Mouse (Mus musculus) heart, embryonic 16.5 days (tissue): ENCODE measurements around the gene Hist1h1d. TPM values are rescaled to one million over a fixed set of nuclear protein-coding genes. Genes with fewer than 3 reads are reported as not detected.
"Not testable (repeated sequence)": the region's sequence is repeated elsewhere in the genome, so short reads cannot be mapped to it uniquely, and the experiment has no call there.

ENCODE experiments used
- ATAC-seq: fragments of 200-750 bp; cut with Nextera tagmentation; replicated peaks from 2 replicates; pipeline ENCODE4 v1.8.0; 2017; ENCODE audit warnings: moderate number of reproducible peaks; ENCODE audit not compliant: insufficient read depth, low FRiP score; ENCODE audit errors: extremely low read depth
- H3K27ac ChIP-seq: fragments of 300-500 bp; sonication (generic); 2 replicates; pipeline ENCODE4 v1.5.1; 2014; ENCODE audit warnings: mild to moderate bottlenecking, low read length, control low read depth, moderate library complexity
- H3K27me3 ChIP-seq: fragments of 300-500 bp; sonication (generic); 2 replicates; pipeline ENCODE4 v1.6.1; 2014; ENCODE audit warnings: low read length, mixed read lengths; ENCODE audit not compliant: control insufficient read depth, insufficient read depth
- H3K36me3 ChIP-seq: fragments of 300-500 bp; sonication (generic); 2 replicates; pipeline ENCODE4 v1.6.1; 2014; ENCODE audit not compliant: control insufficient read depth, insufficient read depth
- H3K4me1 ChIP-seq: fragments of 300-500 bp; sonication (generic); 2 replicates; pipeline ENCODE4 v1.6.1; 2014; ENCODE audit warnings: low read length, mixed read lengths; ENCODE audit not compliant: control insufficient read depth, insufficient read depth
- H3K4me2 ChIP-seq: fragments of 300-500 bp; sonication (generic); 2 replicates; pipeline ENCODE4 v1.6.1; 2014; ENCODE audit warnings: low read depth, mild to moderate bottlenecking, control low read depth, low read length
- H3K4me3 ChIP-seq: fragments of 300-500 bp; sonication (generic); 2 replicates; pipeline ENCODE4 v1.5.1; 2014; ENCODE audit warnings: mild to moderate bottlenecking, control low read depth, low read length
- H3K9ac ChIP-seq: fragments of 300-500 bp; sonication (generic); 2 replicates; pipeline ENCODE4 v1.6.1; 2014; ENCODE audit warnings: low read length, control low read depth
- H3K9me3 ChIP-seq: fragments of 300-500 bp; sonication (generic); replicated peaks from 2 replicates; pipeline ENCODE4 v1.6.1; 2016; ENCODE audit warnings: low read length; ENCODE audit not compliant: control insufficient read depth
- WGBS: fragments of 180-500 bp; shearing (Covaris S2); extraction: QIAGEN DNeasy Blood & Tissue Kit; methylation state at CpG from one replicate; pipeline ENCODE4 v1.1.7; 2014; 5-methylcytosine and 5-hydroxymethylcytosine counted together
- polyA plus RNA-seq: library from polyadenylated mRNA; unstranded; fragments of >200 nt; fragmentation: Nextera tagmentation; extraction: Ambion mirVana; gene quantifications from 2 replicates; pipeline ENCODE4 v1.2.1, GENCODE M21; 2015

Hist1h1d gene
- polyA plus RNA-seq, 1 experiment from 2014 or later, result 0.37 TPM

- Histone ChIP-seq H3K4me3 (no peak overlapping the region), H3K4me2 (no peak overlapping the region), H3K27ac (no peak overlapping the region), H3K4me1 (peaks cover 11% of the 10 kb centered on the region), H3K27me3 (no peaks in the 10 kb centered on the region), H3K36me3 (no peaks in the 10 kb centered on the region), H3K9me3 (no peaks in the 10 kb centered on the region), H3K9ac (no peak overlapping the region)
- WGBS, result 79% methylated on average over 3 of the region's 3 CpGs
- ATAC-seq, result no peak
These were observed 11.6 kb upstream of the Hist1h1d start for GRCm38 (mm10) chr13:23541497-23541896.

- Histone ChIP-seq H3K9ac (peak overlapping the region; percentile 72), H3K4me3 (peak overlapping the region; percentile 63), H3K27ac (peak overlapping the region; percentile 91), H3K4me2 (peak overlapping the region; percentile 87)
- H3K36me3 ChIP-seq, H3K9me3 ChIP-seq, H3K4me1 ChIP-seq, H3K27me3 ChIP-seq, ATAC-seq: not testable (repeated sequence)
- 11% methylated on average over 3 of the region's 3 CpGs for WGBS
These were observed 10.7 kb upstream of the Hist1h1d start for GRCm38 (mm10) chr13:23542225-23542980.

- WGBS, result under 1% methylated on average over 29 of the region's 42 CpGs
These were observed 10.0 kb upstream of the Hist1h1d start, which contains the start of gene Hist1h2bh for GRCm38 (mm10) chr13:23542999-23543607. TSS of gene Hist1h2bh (minus strand) at chr13:23543392.

GRCm38 (mm10) chr13:23543965-23544786, 8.9 kb upstream of the Hist1h1d start, which contains the start of gene Hist1h3f:
TSS of gene Hist1h3f (plus strand) at chr13:23544052.
- no peaks in the 10 kb centered on the region for H3K27me3 ChIP-seq
- under 1% methylated on average over 25 of the region's 45 CpGs for WGBS
- ATAC-seq, result peak; percentile 92
- no peaks in the 10 kb centered on the region for H3K9me3 ChIP-seq
- no peaks in the 10 kb centered on the region for H3K36me3 ChIP-seq
- peak within 1 kb of the TSS; percentile 75 for H3K9ac ChIP-seq
- H3K27ac ChIP-seq, result peak within 1 kb of the TSS; percentile 92
- peak within 1 kb of the TSS; percentile 87 for H3K4me2 ChIP-seq
- H3K4me3 ChIP-seq, result peak within 1 kb of the TSS; percentile 63
- peaks cover 4% of the 10 kb centered on the region for H3K4me1 ChIP-seq

More at GRCm38 (mm10) chr13:23542999-23543607, 10.0 kb upstream of the Hist1h1d start, which contains the start of gene Hist1h2bh:
- peak within 1 kb of the TSS; percentile 63 for H3K4me3 ChIP-seq
- H3K36me3 ChIP-seq, H3K9me3 ChIP-seq, H3K27me3 ChIP-seq, H3K4me1 ChIP-seq: not testable (repeated sequence)
- peak; percentile 90 for ATAC-seq
- peak within 1 kb of the TSS; percentile 92 for H3K27ac ChIP-seq
- H3K9ac ChIP-seq, result peak within 1 kb of the TSS; percentile 72
- peak within 1 kb of the TSS; percentile 87 for H3K4me2 ChIP-seq

GRCm38 (mm10) chr13:23544787-23545120, 8.3 kb upstream of the Hist1h1d start:
- peak overlapping the region; percentile 55 for H3K4me2 ChIP-seq
- H3K27ac ChIP-seq, result peak overlapping the region; percentile 92
- H3K36me3 ChIP-seq, H3K9me3 ChIP-seq, ATAC-seq, H3K27me3 ChIP-seq, H3K4me1 ChIP-seq: not testable (repeated sequence)
- WGBS, result 0% methylated on average over 13 of the region's 14 CpGs
- peak overlapping the region; percentile 59 for H3K4me3 ChIP-seq
- H3K9ac ChIP-seq, result peak overlapping the region; percentile 75; the same call in 1 of the 2 replicates

- H3K4me3 ChIP-seq, result no peak overlapping the region
- H3K4me1 ChIP-seq, result peaks cover 8% of the 10 kb centered on the region
- 69% methylated on average over 5 of the region's 5 CpGs for WGBS
- no peak overlapping the region for H3K27ac ChIP-seq
- H3K27me3 ChIP-seq, result no peaks in the 10 kb centered on the region
- no peak overlapping the region for H3K9ac ChIP-seq
- ATAC-seq, result no peak
- no peaks in the 10 kb centered on the region for H3K36me3 ChIP-seq
- no peak overlapping the region for H3K4me2 ChIP-seq
- H3K9me3 ChIP-seq, result no peaks in the 10 kb centered on the region
These were observed 6.4 kb upstream of the Hist1h1d start for GRCm38 (mm10) chr13:23546694-23547093.

GRCm38 (mm10) chr13:23550761-23551145, 2.3 kb upstream of the Hist1h1d start:
- Histone ChIP-seq H3K4me2 (peak overlapping the region; percentile 70), H3K9ac (peak overlapping the region; percentile 73), H3K27ac (peak overlapping the region; percentile 89), H3K36me3 (no peaks in the 10 kb centered on the region), H3K9me3 (no peaks in the 10 kb centered on the region), H3K4me3 (peak overlapping the region; percentile 56), H3K27me3 (no peaks in the 10 kb centered on the region), H3K4me1 (peaks cover 10% of the 10 kb centered on the region)
- WGBS, result 9% methylated on average over 3 of the region's 3 CpGs
- ATAC-seq, result no peak

- H3K4me1 ChIP-seq, result peaks cover 10% of the 10 kb centered on the region
- H3K4me2 ChIP-seq, result peak within 1 kb of the TSS; percentile 70
- H3K27ac ChIP-seq, result peak within 1 kb of the TSS; percentile 89
- H3K9ac ChIP-seq, result peak within 1 kb of the TSS; percentile 73
- not testable (repeated sequence) for H3K9me3 ChIP-seq, H3K27me3 ChIP-seq, H3K36me3 ChIP-seq
- peak within 1 kb of the TSS; percentile 56 for H3K4me3 ChIP-seq
- WGBS, result under 1% methylated on average over 44 of the region's 47 CpGs
- ATAC-seq, result peak; percentile 83
These were observed 1.8 kb upstream of the Hist1h1d start, which contains the start of gene Hist1h4f for GRCm38 (mm10) chr13:23551146-23551834. TSS of gene Hist1h4f (minus strand) at chr13:23551648.
